Mouse (Mus musculus) ES-E14 (cell line): ENCODE data around the gene Hrc. TPM values are rescaled to one million over a fixed set of nuclear protein-coding genes. Genes with fewer than 3 reads are reported as not detected.

Experiments used
- DNase-seq: peaks from one replicate; pipeline ENCODE4 v3.0.0-alpha.2; 2013; ENCODE audit warnings: low read depth, low spot score
- H3K27ac ChIP-seq: 2 replicates; pipeline ENCODE4 v1.5.1; 2012; ENCODE audit warnings: low read depth, mild to moderate bottlenecking, low read length, moderate library complexity, mixed read lengths; ENCODE audit not compliant: poor library complexity, insufficient read depth, severe bottlenecking
- H3K36me3 ChIP-seq: 2 replicates; pipeline ENCODE4 v1.6.1; 2012; ENCODE audit warnings: mild to moderate bottlenecking, low read length, moderate library complexity, mixed read lengths; ENCODE audit not compliant: control insufficient read depth, poor library complexity, insufficient read depth, severe bottlenecking
- H3K4me1 ChIP-seq, 2 experiments: fragments of 150-350 bp in 1 of 2; sonication (generic) in 1 of 2; 2 replicates each; pipeline ENCODE4 v1.6.1; 2012; ENCODE audit warnings: low read length in 2 of 2, mild to moderate bottlenecking in 1 of 2, mixed read lengths in 1 of 2; ENCODE audit not compliant: control insufficient read depth in 2 of 2, insufficient read depth in 2 of 2, poor library complexity in 1 of 2
- H3K4me3 ChIP-seq, 2 experiments: fragments of 150-350 bp in 1 of 2; sonication (generic) in 1 of 2; 2 replicates each; pipeline ENCODE4 v1.5.1; 2012; ENCODE audit warnings: low read length in 2 of 2, low read depth in 1 of 2, mild to moderate bottlenecking in 1 of 2, mixed read lengths in 1 of 2; ENCODE audit not compliant: insufficient read depth in 1 of 2, poor library complexity in 1 of 2, severe bottlenecking in 1 of 2
- H3K9ac ChIP-seq: 2 replicates; pipeline ENCODE4 v1.6.1; 2012; ENCODE audit warnings: low read depth, mild to moderate bottlenecking, low read length, mixed read lengths; ENCODE audit not compliant: poor library complexity, insufficient read depth, severe bottlenecking
- H3K9me3 ChIP-seq: fragments of 150-350 bp; sonication (generic); 2 replicates; pipeline ENCODE4 v1.6.1; 2012; ENCODE audit warnings: low read depth, mild to moderate bottlenecking, low read length; ENCODE audit not compliant: control insufficient read depth, insufficient read depth
- CHD2 ChIP-seq: IDR thresholded peaks from 2 replicates; pipeline ENCODE4 v1.6.1; 2014; ENCODE audit warnings: mild to moderate bottlenecking, low read depth, low read length, inconsistent platforms
- HCFC1 ChIP-seq: IDR thresholded peaks from 2 replicates; pipeline ENCODE4 v1.6.1; 2012; ENCODE audit warnings: low read length, inconsistent platforms, borderline replicate concordance; ENCODE audit not compliant: insufficient read depth
- MAFK ChIP-seq: IDR thresholded peaks from 2 replicates; pipeline ENCODE4 v1.6.1; 2014; ENCODE audit warnings: mild to moderate bottlenecking, low read depth, low read length, inconsistent platforms; ENCODE audit not compliant: insufficient read depth
- ZC3H11A ChIP-seq: IDR thresholded peaks from 2 replicates; pipeline ENCODE4 v1.6.1; 2012; ENCODE audit warnings: low read depth, mild to moderate bottlenecking, inconsistent platforms, low read length, borderline replicate concordance
- ZNF384 ChIP-seq: IDR thresholded peaks from 2 replicates; pipeline ENCODE4 v1.6.1; 2012; ENCODE audit warnings: low read depth, low read length, inconsistent platforms
- in situ Hi-C, 2 experiments: fragments of 600-800 bp; cut with MboI; formaldehyde crosslinking; loops; one replicate each; pipeline ENCODE4 v1.15.1; 2025; ENCODE audit warnings: low sequenced_read_pairs in 2 of 2, inconsistent platforms in 1 of 2; ENCODE audit not compliant: unreplicated experiment in 2 of 2
- total RNA-seq: library from RNA; depleted of rRNA; stranded (reverse); fragments of 300-350 nt; gene quantifications from 2 replicates; pipeline ENCODE4 v1.2.3, GENCODE M21; 2012

Gene Hrc
- total RNA-seq, 1 experiment = 0.71 TPM

DNA sequence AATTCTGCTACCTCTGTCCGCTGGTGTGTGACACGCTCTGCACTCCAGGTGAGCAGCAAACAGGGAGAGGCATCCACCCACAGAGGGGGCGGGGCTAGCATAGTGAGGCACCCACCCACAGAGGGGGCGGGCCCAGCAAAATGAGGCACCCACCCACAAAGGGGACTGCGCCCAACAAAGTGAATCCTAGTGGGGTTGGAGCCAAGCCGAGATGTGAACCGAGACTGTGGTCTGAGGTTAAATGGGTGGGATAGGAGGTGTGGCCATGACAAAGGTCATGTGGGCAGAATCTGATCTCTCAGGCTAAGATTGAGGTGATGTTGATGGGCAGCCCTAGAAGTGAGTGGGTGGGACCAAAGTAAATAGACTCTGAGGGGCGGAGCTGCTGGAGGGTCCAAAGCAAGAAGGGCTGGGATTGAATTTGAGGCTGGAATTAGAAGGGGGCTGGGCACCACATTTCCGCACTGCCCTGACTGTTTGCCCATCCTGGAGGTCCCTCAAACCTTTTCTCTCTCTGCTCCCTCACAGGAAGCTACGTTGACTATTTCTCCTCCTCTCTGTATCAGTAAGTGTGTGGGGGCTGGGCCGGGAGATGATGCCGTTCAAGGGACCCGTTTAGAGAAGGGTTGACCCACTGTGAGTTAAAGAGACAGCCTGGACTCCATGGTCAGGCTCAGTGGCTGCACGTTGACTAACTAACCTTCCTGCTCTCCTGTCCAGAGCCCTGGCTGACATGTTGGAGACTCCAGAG is 3.2 kb downstream of the Hrc start:
- no peaks in the 10 kb centered on the region for H3K9me3 ChIP-seq
- TF ChIP-seq HCFC1 (no peak), ZC3H11A (no peak), ZNF384 (no peak), MAFK (no peak), CHD2 (no peak)
- in situ Hi-C loops = no loop called here
- peaks cover 0 to 39% of the 10 kb centered on the region in 2 experiments; a peak in 3 of 4 replicates for H3K4me1 ChIP-seq
- no peaks in the 10 kb centered on the region for H3K36me3 ChIP-seq
- peak; percentile 85 for DNase-seq
- peak overlapping the region in 1 of 2 experiments; percentile 22; a peak in 2 of 4 replicates for H3K4me3 ChIP-seq
- no peak overlapping the region for H3K9ac ChIP-seq
- H3K27ac ChIP-seq = no peak overlapping the region

DNA sequence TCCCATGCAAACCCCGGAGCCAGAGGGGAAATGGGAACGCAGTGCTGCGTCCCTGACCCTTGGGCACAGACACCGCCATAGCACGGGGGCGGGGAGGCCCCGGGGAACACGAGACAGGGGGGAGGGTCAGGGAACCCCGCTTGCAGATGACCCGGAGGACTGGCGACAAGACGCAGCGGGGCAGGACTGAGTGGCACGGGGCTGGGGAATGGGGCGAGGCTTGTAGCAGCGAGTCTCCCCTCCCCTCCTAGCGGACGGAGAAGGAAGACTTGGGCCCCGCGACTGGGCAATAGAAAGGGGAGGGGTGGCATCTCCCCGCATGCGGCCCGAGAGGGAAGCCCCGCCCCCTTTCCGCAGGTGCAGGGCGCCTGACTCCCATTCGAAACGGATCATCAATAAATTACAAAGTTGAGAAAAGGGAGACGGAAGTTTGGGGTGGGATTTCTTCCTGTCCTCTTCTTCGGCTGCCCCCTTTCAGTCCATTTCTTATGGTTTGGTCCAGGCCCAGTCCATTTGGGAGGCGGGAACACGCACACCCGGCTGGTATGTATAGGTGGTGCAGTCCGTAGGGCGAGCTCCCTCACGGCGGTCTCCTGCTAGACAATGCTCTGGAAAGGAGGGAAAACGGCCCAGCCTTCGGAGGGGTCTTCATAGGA is 4.4 kb downstream of the Hrc start:
- Histone ChIP-seq H3K4me1 (peaks cover 0 to 40% of the 10 kb centered on the region in 2 experiments; a peak in 3 of 4 replicates), H3K27ac (no peak overlapping the region), H3K9ac (peak overlapping the region; percentile 35; the same call in 1 of the 2 replicates), H3K36me3 (no peaks in the 10 kb centered on the region), H3K9me3 (no peaks in the 10 kb centered on the region), H3K4me3 (peak overlapping the region; percentile 22 to 61)
- in situ Hi-C loops = no loop called here
- DNase-seq = no peak
- TF ChIP-seq CHD2 = no peak
- 0 out of 2 replicates have a peak, but pooled peaks have one; percentile 17 for TF ChIP-seq HCFC1

DNA sequence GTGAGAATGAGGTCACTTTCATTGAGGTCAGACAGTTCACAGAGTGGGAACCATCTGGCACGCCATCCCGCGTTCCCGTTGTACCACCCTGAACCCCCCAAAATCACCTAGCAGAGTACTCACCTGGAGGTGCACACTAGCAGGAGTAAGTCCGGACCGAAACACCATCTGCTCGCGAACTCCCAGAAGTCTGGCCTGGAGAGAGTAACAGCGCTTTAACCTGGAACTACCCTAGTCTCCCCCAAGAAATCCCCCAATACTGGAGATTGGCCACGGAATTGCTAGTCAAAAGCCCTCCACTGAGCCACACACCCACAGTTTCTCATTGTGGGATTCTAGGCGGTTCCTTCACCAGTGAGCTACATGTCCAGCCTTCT is 5.0 kb downstream of the Hrc start:
- no peak overlapping the region for H3K27ac ChIP-seq
- in situ Hi-C loops = no loop called here
- H3K9me3 ChIP-seq = no peaks in the 10 kb centered on the region
- no peaks in the 10 kb centered on the region for H3K36me3 ChIP-seq
- peaks cover 0 to 35% of the 10 kb centered on the region in 2 experiments; a peak in 3 of 4 replicates for H3K4me1 ChIP-seq
- no peak for DNase-seq
- no peak for TF ChIP-seq CHD2
- TF ChIP-seq ZNF384 = no peak
- no peak for TF ChIP-seq HCFC1
- TF ChIP-seq ZC3H11A = no peak
- TF ChIP-seq MAFK = no peak
- H3K4me3 ChIP-seq = peak overlapping the region; percentile 22 to 61
- peak overlapping the region; percentile 35 for H3K9ac ChIP-seq

GRCm38 (mm10) chr7:45340669-45341068 is 5.6 kb downstream of the Hrc start:
- H3K36me3 ChIP-seq = no peaks in the 10 kb centered on the region
- H3K9me3 ChIP-seq = no peaks in the 10 kb centered on the region
- H3K4me1 ChIP-seq = peaks cover 0 to 32% of the 10 kb centered on the region in 2 experiments; a peak in 3 of 4 replicates
- in situ Hi-C loops = no loop called here
- peak overlapping the region; percentile 24 to 40; a peak in 3 of 4 replicates for H3K4me3 ChIP-seq
- DNase-seq = no peak
- no peak overlapping the region for H3K27ac ChIP-seq
- TF ChIP-seq CHD2 (no peak), ZC3H11A (no peak), HCFC1 (no peak), MAFK (no peak), ZNF384 (no peak)
- H3K9ac ChIP-seq = peak overlapping the region; percentile 27; the same call in 1 of the 2 replicates
